Mouse (Mus musculus) induced T-regulatory cell, adult 2 months (primary cell): ENCODE results near the gene Kbtbd12.
A peak's percentile ranks its signal among the peaks of the same experiment; 100 is the strongest.

ENCODE experiments used
- DNase-seq: peaks from one replicate; pipeline ENCODE4 v3.0.0-alpha.2; 2012; ENCODE audit warnings: low read depth

Kbtbd12 gene

GRCm38 (mm10) chr6:88637611-88638301 lies at the start of gene Kbtbd12:
TSS of gene Kbtbd12 (minus strand) at chr6:88637950.
- no peak for DNase-seq

DNA sequence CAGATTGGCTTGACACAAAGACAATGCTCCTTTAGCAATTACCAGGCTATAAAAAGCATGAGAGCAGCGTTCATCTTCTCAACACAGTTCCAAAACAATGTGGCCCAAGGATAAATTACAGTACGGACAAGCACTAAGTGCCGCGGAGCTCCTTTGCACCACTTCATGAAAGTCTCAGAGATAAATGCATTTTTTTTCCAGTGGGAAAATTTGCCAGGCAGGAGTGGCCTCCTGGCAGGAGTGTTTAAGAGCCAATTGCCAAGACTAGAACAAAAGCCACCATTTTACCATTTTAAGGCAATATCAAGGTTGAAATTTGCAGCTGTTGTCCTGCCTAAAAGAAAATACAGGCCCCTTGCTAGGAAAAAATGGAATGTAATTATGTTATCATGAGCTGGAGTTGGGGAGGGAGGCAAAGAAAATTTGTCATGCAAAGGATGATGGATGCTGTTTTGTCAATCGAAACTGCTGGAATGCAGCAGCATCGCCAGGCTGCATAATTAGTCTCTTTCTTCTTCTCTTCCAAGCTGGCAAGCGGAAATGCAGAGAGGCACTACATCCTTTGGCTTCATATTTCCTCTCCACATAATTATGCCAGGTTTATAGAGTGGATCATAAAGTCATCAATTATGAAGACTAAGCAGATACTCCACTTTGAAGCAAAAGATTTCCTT lies 45.8 kb upstream of the Kbtbd12 start:
- DNase-seq, result no peak

DNA sequence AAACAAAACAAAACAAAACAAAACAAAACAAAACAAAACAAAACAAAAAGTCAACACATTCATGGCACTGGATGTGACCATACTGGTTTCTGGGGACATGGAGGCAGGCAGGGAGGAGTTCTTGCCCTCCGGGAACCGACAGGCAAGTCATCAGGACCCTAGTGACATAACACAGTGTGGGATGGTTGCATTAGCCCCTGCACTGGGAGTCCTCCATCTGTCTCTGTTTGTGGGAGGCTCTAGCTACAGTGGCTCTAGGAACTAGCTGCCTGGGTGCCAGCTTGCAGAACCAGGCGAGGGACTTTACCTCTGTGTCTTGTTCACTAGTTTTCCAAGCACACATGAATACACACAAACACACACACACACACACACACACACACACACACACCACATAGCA lies 43.3 kb upstream of the Kbtbd12 start:
- DNase-seq, result no peak

- no peak for DNase-seq
Measured at GRCm38 (mm10) chr6:88677738-88678137, 40.0 kb upstream of the Kbtbd12 start.

- DNase-seq, result no peak
Measured at GRCm38 (mm10) chr6:88676753-88677736, 39.3 kb upstream of the Kbtbd12 start.

- DNase-seq, result no peak
Measured at GRCm38 (mm10) chr6:88675815-88676214, 38.1 kb upstream of the Kbtbd12 start.

DNA sequence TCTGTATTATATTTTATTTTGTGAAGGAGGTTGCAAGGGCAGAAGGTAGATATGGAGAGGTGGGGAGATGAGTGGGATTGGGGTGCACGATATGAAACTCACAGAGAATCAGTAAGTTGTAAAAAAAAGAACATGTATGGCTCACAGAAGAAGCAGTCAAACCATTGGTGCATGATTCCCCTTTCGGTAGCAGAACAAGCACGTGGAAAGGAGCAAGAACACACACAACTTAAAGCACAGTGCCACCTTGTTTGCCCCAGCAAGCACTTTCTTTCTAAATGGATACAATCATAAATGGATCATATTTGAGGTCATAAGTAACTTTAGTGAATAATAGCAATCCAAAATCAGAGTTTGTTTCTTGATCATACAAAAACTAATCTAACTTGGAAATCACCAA lies 24.5 kb upstream of the Kbtbd12 start:
- no peak for DNase-seq

DNA sequence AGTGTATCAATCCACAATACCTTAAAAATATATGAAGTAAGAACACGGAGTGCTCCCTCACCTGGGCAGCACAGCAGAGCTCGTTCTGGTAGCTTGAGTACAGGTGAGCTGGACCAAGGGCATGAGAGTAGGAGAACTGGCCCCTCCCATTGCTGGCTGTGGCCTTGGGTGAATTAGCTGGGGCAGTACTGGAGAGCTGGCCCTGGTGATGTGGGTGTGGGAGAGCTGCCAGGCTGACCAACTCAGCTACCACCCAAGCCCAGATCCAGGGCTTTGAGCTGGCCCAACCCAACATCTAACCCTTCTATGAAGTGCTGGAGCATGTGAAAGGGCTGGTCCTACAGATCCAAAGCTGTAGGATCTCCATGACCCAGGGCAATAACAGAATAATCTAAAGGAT lies 23.9 kb upstream of the Kbtbd12 start:
- no peak for DNase-seq

GRCm38 (mm10) chr6:88647564-88648295 lies 10.0 kb upstream of the Kbtbd12 start:
- no peak for DNase-seq

- DNase-seq, result no peak
Measured at GRCm38 (mm10) chr6:88644786-88645185, 7.0 kb upstream of the Kbtbd12 start.

DNA sequence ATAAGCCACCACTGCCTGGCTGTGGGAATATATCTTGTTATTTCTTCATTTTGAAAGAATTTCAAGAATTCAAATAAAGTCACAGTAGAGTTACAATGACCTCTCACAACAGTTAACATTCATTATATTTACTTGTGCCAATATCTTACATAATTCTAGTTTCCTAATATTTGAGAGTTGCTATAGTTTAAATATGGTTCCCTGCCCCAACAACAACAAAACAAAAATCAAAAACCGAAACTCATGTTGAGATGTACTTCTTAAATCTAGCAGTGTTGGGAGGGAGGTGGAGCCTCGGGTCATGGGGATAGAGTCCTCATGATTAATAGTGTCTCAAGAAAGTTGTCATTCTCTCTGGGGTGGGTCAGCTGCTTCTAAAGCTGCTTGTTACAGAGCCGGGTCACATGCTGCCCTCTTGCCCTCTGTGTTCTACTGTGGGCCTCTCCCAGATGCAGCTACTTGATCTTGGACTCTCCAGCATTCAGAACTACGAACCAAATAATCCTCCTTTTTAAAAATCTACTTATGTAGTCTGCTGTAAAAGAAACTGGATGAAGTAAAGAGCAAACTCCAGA lies 3.7 kb upstream of the Kbtbd12 start:
- no peak for DNase-seq

DNA sequence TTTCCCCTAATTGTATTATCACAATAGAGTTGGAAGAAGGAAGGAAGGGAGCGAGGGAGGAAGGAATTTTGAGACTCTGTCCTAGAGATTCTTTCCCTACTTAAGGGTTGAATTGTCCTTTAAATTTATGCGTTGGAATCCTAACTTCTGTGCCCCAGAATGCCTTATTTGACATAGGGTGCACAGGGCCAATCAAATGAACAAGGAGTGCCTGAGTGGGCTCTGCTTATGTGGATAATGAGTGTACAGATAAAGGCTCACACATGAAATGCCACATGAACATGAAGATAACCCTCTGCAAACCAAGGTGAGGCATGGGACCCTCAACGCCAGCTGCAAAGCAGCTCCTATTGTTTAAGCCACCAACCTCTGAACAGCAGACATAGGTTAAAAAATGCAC lies 2.6 kb upstream of the Kbtbd12 start:
- no peak for DNase-seq

DNA sequence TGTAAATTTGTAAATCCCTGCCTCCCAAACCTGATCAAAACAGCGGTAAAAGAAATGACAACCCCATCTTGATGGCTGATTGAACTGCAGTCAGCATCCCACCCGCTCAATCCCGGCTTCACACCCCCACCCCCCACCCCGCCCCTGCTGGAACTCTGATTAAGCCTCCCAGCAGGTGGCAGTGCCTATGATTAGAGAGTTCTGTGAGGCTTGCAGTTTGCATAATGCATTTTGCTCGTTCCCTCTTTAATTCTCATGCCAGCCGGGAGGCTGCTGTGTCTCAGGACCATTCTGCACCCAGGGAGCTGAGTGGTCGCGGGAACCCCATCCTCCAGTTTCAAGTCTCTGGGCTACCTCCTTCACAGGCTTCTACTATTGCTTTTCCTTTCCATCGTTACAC lies 2.2 kb upstream of the Kbtbd12 start:
- no peak for DNase-seq

GRCm38 (mm10) chr6:88639372-88639920 lies 1.7 kb upstream of the Kbtbd12 start:
- DNase-seq, result no peak

DNA sequence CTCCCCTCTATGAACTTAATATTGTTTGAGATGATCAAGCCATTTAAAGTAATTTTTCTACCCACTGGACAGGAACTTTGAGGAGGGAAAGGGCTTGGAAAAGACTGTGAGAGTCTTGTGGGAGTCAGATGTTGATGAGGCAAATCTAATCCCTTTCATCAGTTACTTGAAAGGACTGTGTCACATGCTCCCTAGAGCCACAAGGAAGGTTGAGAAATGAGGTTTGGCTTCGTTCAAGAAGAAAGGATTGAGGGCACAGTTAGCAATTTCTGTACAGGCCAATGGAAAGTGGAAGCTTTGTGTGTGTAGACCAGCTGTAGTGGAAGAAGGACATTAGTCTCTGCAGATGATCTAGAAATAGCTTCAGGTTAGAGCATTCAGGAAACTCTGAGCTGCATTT lies 1.2 kb upstream of the Kbtbd12 start:
- no peak for DNase-seq

DNA sequence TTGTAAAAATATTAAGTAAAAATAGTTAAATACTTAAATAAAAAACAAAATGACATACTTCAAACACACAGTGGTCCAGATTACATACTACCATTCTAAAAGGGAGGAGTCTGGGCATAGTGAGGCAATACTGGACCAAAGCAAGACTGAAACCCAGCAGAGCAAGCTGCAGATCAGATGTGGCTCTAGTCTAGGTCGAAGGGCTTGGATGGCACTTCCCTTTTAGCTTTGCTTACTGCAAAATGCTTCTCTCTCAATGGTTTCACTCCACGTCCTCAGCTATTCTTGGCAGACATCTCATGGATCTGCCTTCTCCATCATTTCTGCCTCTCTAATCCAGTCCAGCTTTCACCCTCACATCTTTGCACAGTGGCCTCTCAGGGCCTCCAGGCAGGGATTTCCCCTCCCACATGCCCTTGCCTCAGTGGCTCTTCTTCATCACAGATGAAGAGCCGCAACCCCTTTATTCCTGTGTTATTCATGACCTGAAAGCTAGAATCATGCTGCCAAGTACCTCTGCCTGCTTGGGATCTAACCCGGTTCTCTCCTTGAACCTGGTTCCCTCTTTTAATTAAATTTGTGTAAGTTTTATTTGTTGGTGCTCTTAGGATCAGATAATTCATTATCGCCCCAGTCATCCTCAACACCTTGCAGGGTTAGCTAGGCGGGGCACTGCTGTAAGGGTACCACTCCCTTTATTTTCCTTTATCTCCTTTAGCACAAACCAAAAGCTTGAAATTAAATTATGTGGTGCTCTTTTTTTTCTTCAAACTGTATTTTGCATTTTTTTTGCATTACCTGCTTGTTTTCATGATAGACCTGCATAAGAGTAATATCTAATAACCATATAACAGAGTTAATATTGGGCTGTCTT lies 1.6 kb downstream of the Kbtbd12 start:
- no peak for DNase-seq

- DNase-seq, result no peak
Measured at GRCm38 (mm10) chr6:88631293-88631692, 6.5 kb downstream of the Kbtbd12 start.

GRCm38 (mm10) chr6:88630560-88630959 lies 7.2 kb downstream of the Kbtbd12 start:
- DNase-seq, result no peak

- no peak for DNase-seq
Measured at GRCm38 (mm10) chr6:88629821-88630220, 7.9 kb downstream of the Kbtbd12 start.

DNA sequence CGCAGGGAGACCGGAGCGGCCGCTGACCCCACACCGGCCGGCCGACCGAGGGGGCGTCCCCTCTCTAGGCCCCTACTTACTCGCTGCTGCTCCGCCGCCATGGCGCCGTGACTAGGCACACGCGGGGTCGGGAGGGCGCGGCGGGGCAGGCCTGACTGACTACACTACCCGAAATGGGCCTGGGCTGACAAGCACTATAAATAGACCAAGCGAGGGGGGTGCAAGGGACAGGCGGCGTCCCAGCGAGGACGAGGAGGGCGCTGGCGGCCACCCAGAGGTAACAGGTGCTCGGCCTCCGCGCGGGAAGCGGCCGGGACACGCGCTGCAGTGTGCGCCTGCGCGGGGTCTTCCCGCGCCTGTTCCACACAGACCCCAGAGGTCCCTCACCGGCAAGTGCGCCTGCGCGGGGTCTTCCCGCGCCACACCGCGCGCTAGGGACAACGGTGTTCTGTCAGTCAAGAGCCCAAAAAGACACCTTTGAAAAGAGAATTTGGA lies 10.4 kb downstream of the Kbtbd12 start:
- peak; percentile 19 for DNase-seq
